Mouse (Mus musculus): ENCODE measurements around the gene Homer3. TPM values are rescaled to one million over a fixed set of nuclear protein-coding genes. Genes with fewer than 3 reads are reported as not detected.

Gene Homer3
- total RNA-seq, 2 experiments from 2014 or later, result 9.1 to 9.6 TPM

DNA sequence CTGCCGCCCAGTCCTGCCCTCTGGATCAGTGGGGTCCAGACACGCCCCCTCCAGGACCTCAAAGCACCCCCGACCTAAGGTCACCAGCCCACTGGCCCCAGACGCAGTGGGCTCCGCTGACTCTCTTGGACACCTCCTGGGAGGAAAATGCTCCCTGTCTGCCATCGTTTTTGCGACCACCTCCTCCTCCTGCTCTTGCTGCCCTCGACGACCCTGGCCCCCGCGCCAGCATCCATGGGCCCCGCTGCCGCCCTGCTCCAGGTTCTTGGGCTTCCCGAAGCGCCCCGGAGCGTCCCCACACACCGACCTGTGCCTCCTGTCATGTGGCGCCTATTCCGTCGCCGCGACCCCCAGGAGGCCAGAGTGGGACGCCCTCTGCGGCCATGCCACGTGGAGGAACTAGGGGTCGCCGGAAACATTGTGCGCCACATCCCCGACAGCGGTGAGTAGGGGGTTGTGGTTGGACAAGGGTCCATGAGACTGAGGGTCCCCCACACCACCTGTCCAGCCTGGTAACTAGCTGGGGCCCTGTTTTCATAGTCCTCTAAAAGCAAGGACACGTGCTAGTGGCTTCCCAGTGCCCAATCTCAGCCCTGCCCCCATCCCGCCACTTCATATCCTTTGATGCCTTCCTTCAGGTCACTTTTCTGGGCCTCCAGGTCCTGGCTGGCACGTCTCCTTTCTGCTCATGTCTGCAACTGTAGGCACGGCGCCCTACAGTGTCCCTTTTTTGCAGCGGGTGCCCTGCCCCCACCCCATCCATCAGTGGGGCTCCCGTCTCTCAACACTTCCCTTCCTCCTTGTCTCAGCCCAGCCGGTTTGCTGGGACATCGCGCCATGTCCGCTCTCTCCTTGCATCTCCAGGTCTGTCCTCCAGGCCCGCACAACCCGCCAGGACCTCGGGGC, 47.5 kb downstream of the Homer3 start:
- DNase-seq (ENCODE audit: low spot score in 2 of 2), result no peak

DNA sequence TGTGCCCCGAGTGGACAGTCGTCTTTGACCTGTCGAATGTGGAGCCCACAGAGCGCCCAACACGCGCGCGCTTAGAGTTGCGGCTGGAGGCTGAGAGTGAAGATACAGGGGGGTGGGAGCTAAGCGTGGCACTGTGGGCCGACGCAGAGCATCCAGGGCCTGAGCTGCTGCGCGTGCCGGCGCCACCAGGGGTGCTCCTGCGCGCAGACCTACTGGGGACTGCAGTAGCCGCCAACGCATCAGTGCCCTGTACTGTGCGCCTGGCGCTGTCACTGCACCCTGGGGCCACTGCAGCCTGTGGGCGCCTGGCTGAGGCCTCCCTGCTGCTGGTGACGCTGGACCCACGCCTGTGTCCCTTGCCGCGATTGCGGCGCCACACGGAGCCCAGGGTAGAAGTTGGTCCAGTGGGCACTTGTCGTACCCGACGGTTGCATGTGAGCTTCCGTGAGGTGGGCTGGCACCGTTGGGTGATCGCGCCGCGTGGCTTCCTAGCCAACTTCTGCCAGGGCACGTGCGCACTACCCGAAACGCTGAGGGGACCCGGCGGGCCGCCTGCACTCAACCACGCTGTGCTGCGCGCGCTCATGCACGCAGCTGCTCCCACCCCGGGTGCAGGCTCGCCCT, 48.2 kb downstream of the Homer3 start:
- intact Hi-C loops (cut with DNase I), result loop anchor here (5.0 kb wide), 1 partner anchor 176 kb away; the partner anchor contains the start of gene Rex1bd
- peak; percentile 75 to 78 for DNase-seq (ENCODE audit: low spot score in 2 of 2)

More for the DNA sequence above, 47.5 kb downstream of the Homer3 start:
- intact Hi-C loops (cut with DNase I), result loop anchor here (5.0 kb wide), 1 partner anchor 177 kb away; the partner anchor contains the start of gene Rex1bd

DNA sequence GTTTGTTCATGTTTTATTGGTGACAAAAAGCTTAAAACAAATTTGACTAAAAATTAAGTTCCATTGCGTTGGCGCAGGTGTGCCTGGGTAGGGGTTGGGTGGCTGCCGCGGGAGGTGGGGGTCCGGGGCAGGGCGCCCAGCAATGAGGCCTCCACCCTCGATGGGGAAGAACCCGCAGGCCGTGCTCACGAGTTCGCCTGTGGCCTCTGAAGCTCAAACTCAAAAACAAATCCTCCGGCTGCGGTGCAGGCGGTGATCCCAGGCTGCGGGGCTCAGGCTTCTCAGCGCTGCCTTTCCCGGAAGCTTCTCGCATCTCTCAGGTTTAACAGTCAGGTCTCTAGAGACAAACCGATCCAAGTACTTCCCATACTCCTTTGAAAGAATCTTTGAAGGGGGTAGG, 48.9 kb downstream of the Homer3 start:
- DNase-seq (ENCODE audit: low spot score in 2 of 2), result peak in 1 of 2 experiments; percentile 41

DNA sequence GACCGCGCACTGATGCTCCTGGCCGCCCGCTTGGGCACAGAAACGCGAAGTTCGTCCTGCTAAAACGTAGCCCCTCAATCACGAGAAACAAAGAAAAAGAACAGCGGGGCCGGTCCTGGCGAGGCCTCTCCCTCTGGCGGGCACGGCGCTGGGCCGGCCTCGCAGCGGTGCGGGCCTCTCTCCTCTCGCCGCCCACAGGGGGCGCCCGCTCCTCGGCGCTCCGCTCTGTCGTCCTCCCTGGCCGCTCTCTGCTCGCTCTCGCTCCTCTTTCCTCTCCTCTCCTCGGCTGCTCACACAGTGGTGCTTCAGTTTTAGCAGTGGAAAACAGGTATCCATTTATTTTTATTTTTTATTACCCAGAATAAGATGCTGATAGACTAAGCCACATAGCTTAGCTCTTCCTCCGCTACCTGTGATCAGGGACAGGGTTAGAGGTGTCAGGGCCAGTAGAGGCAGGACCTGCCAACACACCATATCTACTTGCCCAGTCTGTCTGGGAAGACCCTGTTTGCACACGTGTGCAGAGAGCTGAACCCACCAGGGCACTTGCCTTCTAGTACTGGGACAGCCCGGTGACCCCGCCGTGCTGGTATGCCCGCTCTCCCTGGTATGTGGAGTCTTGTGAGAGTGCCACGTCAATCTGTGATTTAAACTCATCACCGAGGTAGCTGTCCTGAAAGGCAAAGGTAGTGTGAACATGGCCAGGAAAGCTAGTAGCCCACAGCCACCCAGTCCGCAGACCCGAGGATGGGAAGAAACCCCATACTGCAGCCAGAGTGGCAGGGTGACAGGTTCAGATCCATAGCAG, 49.6 kb downstream of the Homer3 start:
- intact Hi-C loops (cut with DNase I), result loop anchor here (5.0 kb wide), 1 partner anchor 175 kb away; the partner anchor contains the start of gene Rex1bd
- peak; percentile 76 to 79 for DNase-seq (ENCODE audit: low spot score in 2 of 2)

More for the DNA sequence above, 48.9 kb downstream of the Homer3 start:
- intact Hi-C loops (cut with DNase I), result loop anchor here (5.0 kb wide), 1 partner anchor 176 kb away; the partner anchor contains the start of gene Rex1bd

DNA sequence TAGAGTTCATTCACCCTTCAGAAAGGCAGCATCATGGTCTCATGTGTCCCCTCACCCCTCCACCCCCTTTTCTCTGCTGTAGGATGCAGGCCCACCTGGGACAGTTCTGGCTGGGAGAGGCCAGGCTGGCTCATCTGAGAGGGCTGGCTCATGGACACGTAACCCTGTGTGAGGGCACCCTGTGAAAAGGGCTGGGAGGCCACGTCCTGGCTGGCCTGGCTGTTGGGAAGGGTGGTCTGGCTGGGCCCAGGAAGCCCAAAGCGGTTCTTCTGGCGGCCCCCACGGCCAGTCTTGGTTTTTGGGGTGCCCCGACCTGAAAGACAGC, 50.2 kb downstream of the Homer3 start:
- intact Hi-C loops (cut with DNase I), result loop anchor here (5.0 kb wide), 1 partner anchor 174 kb away; the partner anchor contains the start of gene Rex1bd
- no peak for DNase-seq (ENCODE audit: low spot score in 2 of 2)

DNA sequence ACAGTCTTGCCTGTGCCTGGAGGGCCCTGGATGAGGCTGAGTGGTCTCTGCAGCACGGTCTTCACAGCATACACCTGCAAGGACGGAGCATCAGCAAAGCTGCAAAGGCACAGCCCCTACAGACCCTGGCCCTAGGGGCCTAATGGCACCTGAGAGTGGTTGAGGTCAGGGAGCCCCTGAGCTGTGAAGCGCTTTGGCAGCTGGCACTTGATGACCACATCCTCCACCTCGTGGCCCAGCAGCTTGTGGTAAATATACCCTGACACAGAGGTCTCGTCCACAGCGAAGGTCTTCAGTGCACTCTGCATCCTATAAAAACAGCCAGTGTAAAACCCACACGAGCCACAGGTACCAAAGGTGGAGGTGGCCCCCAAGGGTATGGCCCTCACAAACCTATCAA, 56.3 kb downstream of the Homer3 start:
- no peak for DNase-seq (ENCODE audit: low spot score in 2 of 2)
- intact Hi-C loops (cut with DNase I), result no loop called here

DNA sequence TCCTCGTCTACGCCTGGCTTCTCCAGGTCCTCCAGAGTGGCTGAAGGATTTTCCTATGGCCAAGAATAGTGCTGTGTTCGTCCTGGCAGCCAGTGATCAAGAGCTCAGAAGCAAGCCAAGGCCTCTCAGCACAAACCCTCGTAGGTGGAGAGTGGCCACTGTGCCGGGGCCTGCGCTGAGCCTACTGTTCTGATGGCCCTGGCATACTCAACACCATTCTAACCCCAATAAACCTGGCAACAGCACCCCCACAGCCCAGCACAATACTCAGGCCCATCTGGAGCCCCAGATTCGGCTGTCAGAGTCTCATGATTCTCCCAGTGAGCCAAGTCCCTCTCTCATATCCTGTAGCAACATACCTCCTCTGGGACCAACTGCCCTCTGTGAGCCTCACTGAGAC, 58.0 kb downstream of the Homer3 start:
- DNase-seq (ENCODE audit: low spot score in 2 of 2), result peak in 1 of 2 experiments; percentile 4
- intact Hi-C loops (cut with DNase I), result no loop called here

DNA sequence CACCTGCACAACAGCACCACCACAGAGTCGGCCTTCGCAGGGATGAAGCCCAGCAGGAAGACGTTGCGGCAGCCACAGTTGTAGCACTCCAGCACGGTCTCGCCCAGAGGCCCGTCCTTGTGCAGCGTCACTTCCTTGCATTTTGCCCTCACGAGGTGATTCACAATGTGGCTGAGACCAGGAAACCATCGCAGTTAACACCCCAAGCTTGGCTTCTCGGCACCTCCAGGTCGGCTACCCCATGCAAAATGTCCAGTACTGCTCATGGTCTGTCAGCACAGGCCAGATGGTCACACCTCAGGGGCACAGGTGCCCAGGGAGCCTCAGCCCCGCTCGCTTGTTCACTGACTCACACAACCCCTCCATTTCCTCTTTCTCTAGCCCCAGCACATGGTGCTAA, 59.4 kb downstream of the Homer3 start:
- intact Hi-C loops (cut with DNase I), result no loop called here

DNA sequence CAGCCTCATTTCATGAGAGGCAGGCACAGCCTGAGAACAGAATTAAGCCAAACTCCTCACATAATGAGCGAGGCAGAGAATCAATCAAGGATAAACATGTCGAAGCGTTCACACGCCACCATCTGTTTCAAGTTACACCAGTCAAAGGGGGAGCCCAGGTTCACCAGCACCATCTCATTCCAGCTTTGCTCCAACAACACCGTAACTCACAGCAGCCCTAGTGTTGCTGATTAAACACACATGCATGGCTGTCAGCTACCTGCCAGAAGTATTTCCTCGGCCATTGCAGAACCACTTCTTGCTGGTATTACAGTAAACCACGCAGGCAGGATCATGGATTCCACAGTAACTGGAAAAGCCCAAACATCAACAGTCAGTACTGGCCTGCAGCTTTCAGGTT, 60.4 kb downstream of the Homer3 start:
- no peak for DNase-seq (ENCODE audit: low spot score in 2 of 2)
- intact Hi-C loops (cut with DNase I), result no loop called here

More for the DNA sequence above, 59.4 kb downstream of the Homer3 start:
- no peak for DNase-seq (ENCODE audit: low spot score in 2 of 2)

DNA sequence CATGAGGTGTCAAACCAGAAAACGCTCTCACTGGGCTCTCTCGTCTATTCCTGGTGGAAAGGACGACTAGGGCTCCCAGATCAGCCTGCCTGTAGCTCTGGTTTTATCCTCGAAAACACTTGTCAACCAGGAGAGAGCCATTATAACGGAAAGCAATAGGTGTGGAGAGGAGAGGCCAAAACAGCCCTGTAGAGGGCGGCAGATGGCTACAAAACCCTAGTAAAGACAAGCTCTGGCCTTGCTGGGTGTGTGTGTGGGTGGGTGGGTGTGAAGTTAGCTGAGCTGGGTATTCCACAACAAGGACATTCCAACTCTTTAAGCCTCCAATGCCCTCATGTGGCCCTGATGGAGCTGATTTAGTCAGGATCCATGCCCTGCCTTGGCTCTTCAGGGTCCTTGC, 61.1 kb downstream of the Homer3 start:
- no peak for DNase-seq (ENCODE audit: low spot score in 2 of 2)
- intact Hi-C loops (cut with DNase I), result no loop called here

Other genes starting within 250 kb of the Homer3 start
- gene Mau2, start 240.1 kb upstream of the Homer3 start, total RNA-seq (2021), result 10 to 100 TPM; 71.3 to 78.7 TPM
- gene Sugp1, start 240.0 kb upstream of the Homer3 start, total RNA-seq (2021), result 10 to 100 TPM; 48.5 to 53.4 TPM
- gene Tm6sf2, start 209.9 kb upstream of the Homer3 start, total RNA-seq (2021), result 1 to 10 TPM; 1.5 TPM
- gene Hapln4, start 199.4 kb upstream of the Homer3 start, total RNA-seq (2021), result 10 to 100 TPM; 78.4 to 95.6 TPM
- 100 to 1,000 TPM; 192 to 201 TPM for gene Ncan, start 162.0 kb upstream of the Homer3 start, total RNA-seq (2021)
- 10 to 100 TPM; 18.5 to 27.4 TPM for gene Nr2c2ap, start 151.5 kb upstream of the Homer3 start, total RNA-seq (2021)
- 10 to 100 TPM; 12.7 to 16.7 TPM for gene Rfxank, start 143.7 kb upstream of the Homer3 start, total RNA-seq (2021)
- gene Borcs8, start 143.3 kb upstream of the Homer3 start, total RNA-seq (2021), result 10 to 100 TPM; 47.9 to 50.5 TPM
- under 1 TPM; 0.61 to 0.64 TPM for gene Mef2b, start 143.1 kb upstream of the Homer3 start, total RNA-seq (2021)
- gene Tmem161a, start 110.5 kb upstream of the Homer3 start, total RNA-seq (2021), result 10 to 100 TPM; 42.9 to 60.1 TPM
- 10 to 100 TPM; 29.7 to 45.9 TPM for gene Slc25a42, start 70.5 kb upstream of the Homer3 start, total RNA-seq (2021)
- gene Sugp2, start 48.6 kb upstream of the Homer3 start, total RNA-seq (2021), result 100 to 1,000 TPM; 105 to 126 TPM
- 10 to 100 TPM; 37.4 to 42.2 TPM for gene Armc6, start 48.4 kb upstream of the Homer3 start, total RNA-seq (2021)
- gene Ddx49, start 19.7 kb downstream of the Homer3 start, total RNA-seq (2021), result 10 to 100 TPM; 47.8 to 49.8 TPM
- gene Cope, start 19.7 kb downstream of the Homer3 start, total RNA-seq (2021), result 100 to 1,000 TPM; 124 to 139 TPM
- 100 to 1,000 TPM; 101 to 104 TPM for gene Cers1, start 32.9 kb downstream of the Homer3 start, total RNA-seq (2021)
- 10 to 100 TPM; 15.3 to 23.7 TPM for gene Gdf1, start 47.0 kb downstream of the Homer3 start, total RNA-seq (2021)
- 10 to 100 TPM; 59.2 to 66.3 TPM for gene Upf1, start 70.5 kb downstream of the Homer3 start, total RNA-seq (2021)
- under 1 TPM; 0.25 to 0.88 TPM for gene Comp, start 90.7 kb downstream of the Homer3 start, total RNA-seq (2021)
- 100 to 1,000 TPM; 116 to 140 TPM for gene Crtc1, start 156.8 kb downstream of the Homer3 start, total RNA-seq (2021)
- 10 to 100 TPM; 43.6 to 44.6 TPM for gene Klhl26, start 194.1 kb downstream of the Homer3 start, total RNA-seq (2021)
- 100 to 1,000 TPM; 279 to 317 TPM for gene Tmem59l, start 204.5 kb downstream of the Homer3 start, total RNA-seq (2021)
- 1 to 10 TPM; 4.1 to 4.6 TPM for gene Crlf1, start 210.3 kb downstream of the Homer3 start, total RNA-seq (2021)
- gene Rex1bd, start 223.9 kb downstream of the Homer3 start, total RNA-seq (2021), result 100 to 1,000 TPM; 106 to 108 TPM
- gene Uba52, start 228.0 kb downstream of the Homer3 start, total RNA-seq (2021), result 100 to 1,000 TPM; 828 to 997 TPM
- gene Fkbp8, start 244.9 kb downstream of the Homer3 start, total RNA-seq (2021), result 100 to 1,000 TPM; 403 to 432 TPM
- gene Kxd1, start 245.1 kb downstream of the Homer3 start, total RNA-seq (2021), result 10 to 100 TPM; 45.0 to 49.7 TPM

Measured in left cerebral cortex, postnatal 36 days (tissue).